Mouse (Mus musculus) CD8-positive naive resting alpha-beta T cell, adult 2 months (primary cell): ENCODE measurements around the gene Crhr2.

Experiments used
- DNase-seq, 2 experiments: peaks; one replicate each; pipeline ENCODE4 v3.0.0; 2022; ENCODE audit warnings: low read depth in 2 of 2, low spot score in 2 of 2

The Crhr2 gene

GRCm38 (mm10) chr6:55049186-55049585, 83.6 kb downstream of the Crhr2 start:
- no peak for DNase-seq

- no peak for DNase-seq
Measured at GRCm38 (mm10) chr6:55045326-55045725, 87.5 kb downstream of the Crhr2 start.

- DNase-seq: no peak
Measured at GRCm38 (mm10) chr6:55044542-55044941, 88.3 kb downstream of the Crhr2 start.

- no peak for DNase-seq
Measured at GRCm38 (mm10) chr6:55043206-55043605, 89.6 kb downstream of the Crhr2 start.
